Mouse (Mus musculus) bone marrow macrophage, adult 2 months (primary cell): ENCODE measurements around the gene Tsc22d4.

Experiments
- CTCF ChIP-seq: IDR thresholded peaks from 2 replicates; pipeline ENCODE4 v1.5.1; 2012; ENCODE audit warnings: low read depth, mild to moderate bottlenecking, low read length, moderate library complexity
- POLR2A ChIP-seq: IDR thresholded peaks from 2 replicates; pipeline ENCODE4 v1.6.1; 2012; ENCODE audit warnings: mild to moderate bottlenecking, low read depth, low read length, borderline replicate concordance

DNA sequence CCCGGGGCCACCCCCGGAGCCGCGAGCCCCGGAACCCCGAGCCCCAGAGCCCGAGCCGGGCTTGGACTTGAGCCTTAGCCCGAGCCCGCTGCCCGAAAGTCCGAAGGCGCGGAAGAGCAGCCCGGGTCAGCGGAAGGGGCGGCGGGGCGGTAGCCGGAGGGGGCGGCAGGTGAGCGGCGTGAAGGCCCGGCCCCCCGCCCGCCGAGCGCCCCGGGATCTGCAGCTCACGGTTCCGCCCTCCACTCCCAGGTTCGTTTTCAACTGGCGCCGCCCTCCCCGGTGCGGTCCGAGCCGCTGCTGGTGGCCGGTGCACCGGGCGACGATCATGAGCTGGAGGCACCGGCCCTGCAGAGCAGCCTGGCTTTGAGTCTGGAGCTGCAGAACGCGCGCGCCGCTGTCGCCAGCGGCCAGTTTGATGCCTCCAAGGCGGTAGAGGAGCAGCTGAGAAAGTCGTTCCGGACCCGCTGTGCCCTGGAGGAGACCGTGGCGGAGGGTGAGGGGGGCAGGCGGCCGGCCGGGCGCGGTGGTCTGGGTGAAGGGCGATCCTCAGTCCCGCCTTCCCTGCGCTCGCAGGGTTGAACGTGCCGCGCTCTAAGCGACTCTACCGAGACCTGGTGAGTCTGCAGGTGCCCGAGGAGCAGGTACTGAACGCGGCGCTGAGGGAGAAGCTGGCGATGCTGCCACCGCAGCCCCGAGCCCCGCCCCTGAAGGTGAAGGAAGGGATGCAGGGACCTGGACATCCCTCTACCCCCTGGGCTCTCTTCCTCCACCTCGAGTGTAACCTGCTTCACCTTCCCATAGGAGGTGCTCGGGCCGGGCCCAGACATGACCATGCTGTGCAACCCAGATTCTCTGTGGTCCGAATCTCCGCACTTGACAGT, 33.8 kb downstream of the Tsc22d4 start:
- no peak for TF ChIP-seq POLR2A
- TF ChIP-seq CTCF = no peak
